Mouse (Mus musculus) heart, adult 11 months (tissue): ENCODE results near the gene Rnf212.
A peak's percentile ranks its signal among the peaks of the same experiment; 100 is the strongest.
"Not testable (repeated sequence)": the region's sequence is repeated elsewhere in the genome, so short reads cannot be mapped to it uniquely, and the experiment has no call there.

Source experiments
- DNase-seq: peaks from one replicate; pipeline ENCODE4 v3.0.0; 2022

Rnf212 gene

DNA sequence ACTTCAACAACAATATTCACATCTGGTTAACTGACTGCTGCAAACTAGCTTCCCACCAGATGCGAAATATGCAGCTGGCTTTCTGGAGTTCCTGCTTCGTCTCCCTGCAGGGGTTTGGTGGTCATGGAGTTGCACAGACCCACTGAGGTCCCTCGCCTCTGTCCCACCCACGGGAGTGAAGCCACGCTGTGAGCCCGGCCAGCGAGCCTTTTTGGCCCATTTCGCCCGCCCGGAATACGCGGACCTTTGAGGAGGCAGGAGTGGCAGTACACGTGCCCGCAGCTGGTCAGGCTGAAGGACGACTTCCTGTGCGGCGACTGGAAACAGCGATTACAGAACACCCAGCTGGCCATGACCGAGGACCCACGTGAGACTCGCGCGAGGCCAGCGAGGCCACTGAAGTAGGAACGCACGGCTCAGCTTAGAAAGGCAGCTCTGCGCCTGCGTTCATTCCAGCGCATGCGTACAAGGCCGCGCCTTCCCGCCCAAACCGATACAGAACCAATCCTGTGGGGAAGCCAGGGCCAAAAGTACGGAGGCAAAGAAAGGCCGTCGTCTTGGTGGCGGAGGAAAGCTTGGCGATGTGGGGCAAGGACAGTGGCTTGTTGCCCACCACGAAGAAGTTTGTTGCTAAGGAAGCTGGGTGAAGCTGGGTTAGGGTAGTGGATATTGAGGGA, at the start of gene Rnf212:
Rnf212 (minus strand) TSS at position 353 of the 677 bp plus-strand sequence.
- peak; percentile 54 for DNase-seq

DNA sequence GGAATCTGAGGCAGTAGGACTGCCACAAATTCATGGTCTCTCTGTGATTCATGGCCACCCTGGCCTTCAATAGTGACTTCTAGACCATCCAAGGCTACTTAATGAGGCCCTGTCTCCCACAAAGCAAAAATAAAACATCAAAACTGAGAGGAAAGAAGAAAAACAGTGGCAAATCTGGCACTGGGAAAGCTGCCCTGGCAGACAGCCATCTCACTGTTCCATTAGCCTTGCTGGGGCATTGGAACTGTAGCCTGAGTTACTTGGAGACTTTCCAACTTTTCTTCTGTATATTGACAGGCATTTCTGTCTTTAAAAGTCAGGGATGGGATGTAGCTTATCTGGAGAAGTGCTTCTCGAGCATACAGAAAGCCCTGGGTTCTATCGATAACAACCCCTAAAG, 48.5 kb upstream of the Rnf212 start:
- no peak for DNase-seq

DNA sequence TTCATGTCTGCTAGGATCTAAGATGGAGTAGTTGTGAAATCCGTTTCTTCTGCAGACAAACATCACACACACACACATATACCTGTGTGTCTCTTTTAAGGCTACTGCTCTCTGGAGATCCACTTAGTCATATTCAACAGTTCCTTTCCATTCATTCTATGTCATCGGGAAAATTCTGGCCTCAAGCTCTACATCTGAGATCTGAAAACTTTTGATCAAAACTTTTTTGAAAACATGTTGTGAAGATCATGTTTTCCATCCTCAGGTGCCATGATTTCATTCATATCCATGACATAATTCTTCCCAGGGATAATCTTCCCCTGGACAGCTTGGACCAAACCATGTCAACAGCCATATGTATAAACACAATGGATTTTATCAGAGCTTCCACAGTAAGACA, 34.0 kb upstream of the Rnf212 start, which contains the start of gene Vmn2r8:
Vmn2r8 (minus strand) TSS at position 101 of the 400 bp plus-strand sequence.
- DNase-seq, result not testable (repeated sequence)

DNA sequence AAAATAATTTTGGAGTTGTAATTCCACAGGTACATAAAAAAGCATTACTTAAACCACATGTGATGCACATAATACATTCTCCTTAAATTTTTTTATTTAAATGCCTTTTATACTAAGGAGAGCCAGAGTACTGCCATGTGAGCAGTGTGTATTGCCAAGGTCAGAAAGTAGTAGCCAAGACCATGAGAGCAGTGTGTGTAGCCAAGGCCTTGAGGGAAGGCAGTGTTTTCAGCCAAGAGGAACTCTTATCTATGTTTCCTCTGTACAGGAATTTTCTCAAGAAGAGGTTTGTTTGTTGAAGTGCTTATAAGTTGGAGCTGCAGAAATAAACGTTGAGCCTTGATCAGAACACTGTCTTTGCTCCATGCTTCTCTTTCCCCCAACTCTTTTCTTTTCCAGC, 28.9 kb upstream of the Rnf212 start:
- DNase-seq, result no peak

DNA sequence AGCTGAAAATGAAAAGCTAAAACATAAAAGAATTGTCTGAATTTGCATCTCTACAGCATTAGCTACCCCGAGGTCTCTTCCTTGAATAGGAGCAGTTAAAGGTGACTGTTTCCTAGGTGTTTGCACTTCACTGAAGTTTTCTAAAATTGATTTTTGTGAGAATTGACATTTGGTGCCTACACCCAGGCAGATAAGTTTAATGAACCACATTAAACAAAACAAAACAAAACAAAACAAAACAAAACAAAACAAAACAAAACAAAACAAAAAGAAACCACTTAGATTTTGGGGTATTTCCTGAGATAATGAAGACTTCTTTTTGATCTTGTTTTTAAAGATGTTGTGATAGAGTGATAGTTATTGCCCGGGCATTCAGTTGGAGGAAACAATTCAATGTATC, 20.5 kb upstream of the Rnf212 start, which contains the start of gene Tmed11:
Tmed11 (minus strand) TSS at position 101 of the 400 bp plus-strand sequence.
- not testable (repeated sequence) for DNase-seq

DNA sequence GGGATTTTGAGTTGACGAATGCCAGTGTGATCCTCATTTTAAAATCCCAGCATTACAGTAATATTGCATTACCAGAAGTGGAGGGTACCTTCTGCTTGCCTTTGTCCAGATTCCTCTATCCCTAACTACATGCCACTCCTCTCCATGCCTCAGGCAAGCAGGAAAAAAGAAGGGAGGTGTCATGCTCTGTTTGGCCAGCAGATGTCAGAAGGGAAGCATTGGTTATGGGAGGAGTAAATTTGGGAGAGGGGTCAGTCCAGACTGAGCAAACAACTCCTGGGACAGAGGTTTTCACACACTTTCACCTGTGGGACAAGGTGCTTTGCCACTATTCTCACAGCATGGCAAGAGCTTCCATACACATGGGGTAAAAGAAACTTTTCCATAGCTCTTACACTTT, 15.6 kb upstream of the Rnf212 start:
- DNase-seq, result not testable (repeated sequence)

DNA sequence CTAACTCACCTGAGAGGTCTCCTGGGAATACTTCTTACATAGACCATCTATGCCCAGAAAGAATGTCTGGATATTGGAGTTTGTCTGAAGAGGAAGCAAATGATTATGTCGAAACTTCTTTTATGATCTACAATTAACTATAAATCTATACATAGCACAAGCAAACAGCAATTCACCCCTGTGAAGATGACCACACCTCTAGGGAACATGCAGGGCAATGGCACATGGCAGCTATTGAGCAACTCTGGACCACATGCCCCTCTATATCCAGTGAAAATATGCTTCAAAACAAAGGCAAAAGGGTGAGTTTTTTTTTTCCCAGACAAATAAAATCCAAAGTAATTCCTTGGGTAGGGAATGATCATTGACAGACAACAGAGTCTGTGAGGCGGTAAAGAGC, 14.8 kb downstream of the Rnf212 start:
- no peak for DNase-seq

DNA sequence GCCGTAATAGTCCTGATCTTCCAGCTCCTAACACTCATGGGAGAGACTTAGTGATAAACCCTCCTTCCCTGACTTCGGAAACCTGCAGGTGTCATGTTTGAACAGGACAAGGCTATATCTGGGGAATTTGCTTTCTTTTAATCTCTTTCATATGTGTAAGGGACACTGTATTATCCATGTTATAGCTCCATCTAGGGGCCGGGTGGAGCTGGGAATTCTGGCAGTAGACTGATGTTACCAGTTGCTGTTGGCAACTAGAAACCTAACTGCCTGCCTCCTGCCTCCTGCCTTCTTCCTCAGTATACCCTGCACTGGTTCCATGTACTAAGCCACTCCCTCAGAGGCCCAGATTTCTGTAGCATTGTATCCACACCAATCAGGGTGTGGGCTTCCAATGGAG, 16.4 kb downstream of the Rnf212 start:
- peak; percentile 43 for DNase-seq

DNA sequence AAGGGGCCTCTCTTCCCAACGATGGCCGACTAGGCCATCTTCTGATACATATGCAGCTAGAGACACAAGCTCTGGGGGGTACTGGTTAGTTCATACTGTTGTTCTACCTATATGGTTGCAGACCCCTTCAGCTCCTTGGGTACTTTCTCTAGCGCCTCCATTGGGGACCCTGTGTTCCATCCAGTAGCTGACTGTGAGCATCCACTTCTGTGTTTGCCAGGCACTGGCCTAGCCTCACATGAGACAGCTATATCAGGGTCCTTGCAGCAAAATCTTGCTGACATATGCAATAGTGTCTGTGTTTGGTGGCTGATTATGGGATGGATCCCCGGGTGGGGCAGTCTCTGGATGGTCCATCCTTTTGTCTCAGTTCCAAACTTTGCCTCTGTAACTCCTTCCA, 23.5 kb downstream of the Rnf212 start:
- DNase-seq, result peak; percentile 66

DNA sequence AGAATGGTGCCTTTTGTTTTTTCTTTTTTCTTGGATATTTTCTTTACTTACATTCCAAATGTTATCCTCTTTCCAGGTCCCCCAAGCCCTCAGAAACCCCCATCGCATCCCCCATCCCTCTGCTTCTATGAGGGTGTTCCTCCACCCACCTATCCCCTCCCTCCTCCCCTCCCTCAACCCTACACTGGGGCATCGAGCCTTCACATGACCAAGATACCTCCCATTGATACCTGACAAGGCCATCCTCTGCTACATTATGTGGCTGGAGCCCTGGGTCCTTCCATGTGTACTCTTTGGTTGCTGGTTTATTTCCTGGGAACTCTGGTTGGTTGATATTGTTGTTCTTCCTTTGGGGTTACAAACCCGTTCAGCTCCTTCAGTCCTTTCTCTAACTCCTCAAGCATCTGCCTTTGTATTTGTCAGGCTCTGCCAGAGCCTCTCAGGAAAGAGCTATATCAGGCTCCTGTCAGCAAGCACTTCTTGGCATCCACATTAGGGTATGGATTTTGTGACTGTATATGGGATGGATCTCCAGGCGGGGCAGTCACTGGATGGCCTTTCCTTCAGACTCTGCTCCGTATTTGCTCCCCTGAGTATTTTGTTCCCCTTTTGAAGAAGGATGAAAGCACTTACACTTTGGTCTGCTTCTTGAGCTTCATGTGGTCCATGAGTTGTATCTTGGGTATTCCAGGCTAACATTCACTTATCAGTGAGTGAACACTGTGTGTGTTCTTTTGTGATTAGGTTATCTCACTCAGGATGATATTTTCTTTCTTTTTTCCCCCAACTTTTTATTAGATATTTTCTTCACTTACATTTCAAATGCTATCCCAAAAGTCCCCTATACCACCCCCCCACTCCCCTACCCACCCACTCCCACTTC, 24.2 kb downstream of the Rnf212 start:
- peak; percentile 28 for DNase-seq

DNA sequence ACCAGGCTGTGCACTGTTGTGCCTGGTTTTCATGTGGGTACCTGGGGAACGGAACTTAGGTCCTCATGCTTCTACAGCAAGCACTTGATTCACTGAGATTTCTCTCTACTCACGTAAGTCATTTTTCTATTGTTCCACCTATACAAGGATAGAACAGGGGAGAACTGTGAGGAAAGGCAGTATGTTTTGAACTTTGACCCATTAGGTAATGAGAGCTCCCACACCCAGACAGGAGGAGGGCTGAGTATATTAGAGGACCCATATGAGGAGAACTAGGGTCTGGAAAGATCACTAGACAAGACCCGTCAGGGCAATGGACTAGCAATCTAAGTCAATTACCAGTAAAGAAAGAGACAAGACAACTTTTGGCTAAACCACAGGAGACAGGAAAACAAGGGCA, 30.2 kb downstream of the Rnf212 start:
- peak; percentile 19 for DNase-seq

DNA sequence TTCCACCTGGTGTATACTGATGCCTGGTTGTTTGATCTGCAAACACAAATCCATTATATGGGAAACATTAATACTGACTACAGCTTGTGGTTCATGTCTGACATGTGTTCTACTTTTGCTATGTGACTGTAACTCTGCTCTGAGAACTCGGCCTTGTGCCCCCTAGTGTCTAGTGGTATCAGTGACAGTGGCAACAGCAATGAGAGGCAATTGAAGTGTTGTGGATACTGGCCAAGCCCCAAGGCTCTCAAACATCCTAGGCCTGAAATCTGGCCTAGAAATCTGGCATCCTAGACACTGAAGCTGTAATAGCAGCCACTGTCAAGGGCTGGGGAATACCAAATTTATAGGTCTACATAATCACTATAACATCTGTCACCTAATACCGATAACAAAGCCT, 30.9 kb downstream of the Rnf212 start:
- DNase-seq, result peak; percentile 68

DNA sequence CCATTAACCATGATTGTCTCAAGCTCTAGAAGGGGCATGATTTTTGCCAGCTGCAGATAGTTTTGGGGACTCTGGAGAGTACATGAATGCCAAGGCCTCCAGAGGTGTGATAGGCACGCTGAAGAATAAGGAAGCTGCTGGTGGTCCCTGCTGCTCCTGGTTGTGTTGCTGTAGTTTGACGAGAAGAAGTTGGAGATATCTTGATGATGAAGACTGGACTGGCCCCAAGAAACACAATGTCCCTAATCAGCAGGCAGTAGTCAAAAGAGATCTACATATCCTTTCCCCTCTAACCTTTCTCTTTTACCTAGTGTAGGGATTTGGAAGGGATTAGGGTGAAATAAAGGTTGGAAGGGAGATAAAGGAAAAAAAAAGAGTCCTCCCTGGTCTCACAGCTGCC, 32.2 kb downstream of the Rnf212 start:
- DNase-seq, result peak; percentile 71

DNA sequence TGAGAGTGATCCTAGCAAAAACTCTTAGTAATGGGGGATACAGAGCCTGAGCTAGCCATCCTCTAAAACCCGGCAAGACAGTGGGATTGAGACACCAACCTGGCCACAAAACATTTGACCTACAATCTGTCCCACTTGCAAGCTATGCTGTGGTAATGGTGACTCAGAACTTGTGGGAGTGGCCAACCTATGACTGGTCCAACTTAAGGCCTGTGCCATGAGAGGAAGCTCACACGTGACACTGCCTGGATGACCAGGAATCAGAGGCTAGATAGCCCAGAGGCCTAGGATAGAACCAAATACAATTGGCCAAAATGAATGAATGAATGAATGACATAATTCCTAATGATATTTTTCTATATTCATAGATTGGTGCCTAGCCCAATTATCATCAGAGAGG, 32.9 kb downstream of the Rnf212 start:
- DNase-seq, result peak; percentile 43

DNA sequence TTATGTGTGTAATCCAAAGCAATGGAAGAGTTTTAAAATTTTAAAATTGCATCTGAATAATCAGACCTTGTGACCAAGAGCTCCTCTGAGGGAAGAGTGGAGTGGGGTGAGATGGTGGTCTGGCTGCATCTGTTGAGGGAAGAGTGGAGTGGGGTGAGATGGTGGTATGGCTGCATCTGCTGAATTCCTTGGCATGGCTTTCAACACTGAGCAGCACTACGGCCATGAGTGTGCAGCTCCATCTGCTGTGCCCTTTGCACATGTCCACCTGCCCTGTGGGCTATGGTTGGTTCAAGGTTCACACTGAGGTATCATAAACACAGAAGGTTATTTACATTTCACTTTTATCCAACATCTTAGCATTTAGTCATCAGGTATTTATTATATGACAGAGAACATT, 47.4 kb downstream of the Rnf212 start:
- peak; percentile 71 for DNase-seq

DNA sequence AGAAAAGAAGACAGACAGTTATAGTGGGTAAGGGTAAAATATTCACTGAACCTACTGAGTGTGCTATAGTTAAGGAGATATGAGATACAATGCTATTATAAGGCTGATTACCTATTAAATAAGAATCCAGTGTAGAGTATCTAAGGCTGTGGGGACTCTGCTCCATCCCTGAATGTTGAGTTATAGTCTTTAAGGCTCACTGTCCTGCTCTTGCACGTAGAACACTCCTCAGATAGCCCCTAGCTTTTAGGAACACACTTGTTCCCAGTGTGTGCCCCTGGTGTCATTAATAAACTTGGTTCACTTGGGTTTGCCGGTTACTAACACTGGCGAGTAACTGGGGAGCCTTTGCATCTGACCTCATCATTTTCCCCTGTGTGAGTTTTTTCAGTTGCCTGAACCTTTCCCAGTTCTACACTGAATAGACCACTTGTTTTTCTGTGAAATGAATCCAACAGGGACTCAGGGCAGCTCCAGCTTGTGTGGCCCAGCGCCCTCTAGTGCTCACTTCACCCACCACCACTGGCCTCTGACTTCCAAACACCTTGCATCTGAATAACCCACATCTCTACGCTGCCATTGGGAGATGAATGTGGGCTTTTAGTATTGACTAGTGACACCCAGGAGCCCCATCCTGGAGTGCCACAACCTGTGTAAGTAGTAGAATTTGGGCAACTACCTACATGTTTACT, 48.1 kb downstream of the Rnf212 start:
- peak; percentile 90 for DNase-seq

DNA sequence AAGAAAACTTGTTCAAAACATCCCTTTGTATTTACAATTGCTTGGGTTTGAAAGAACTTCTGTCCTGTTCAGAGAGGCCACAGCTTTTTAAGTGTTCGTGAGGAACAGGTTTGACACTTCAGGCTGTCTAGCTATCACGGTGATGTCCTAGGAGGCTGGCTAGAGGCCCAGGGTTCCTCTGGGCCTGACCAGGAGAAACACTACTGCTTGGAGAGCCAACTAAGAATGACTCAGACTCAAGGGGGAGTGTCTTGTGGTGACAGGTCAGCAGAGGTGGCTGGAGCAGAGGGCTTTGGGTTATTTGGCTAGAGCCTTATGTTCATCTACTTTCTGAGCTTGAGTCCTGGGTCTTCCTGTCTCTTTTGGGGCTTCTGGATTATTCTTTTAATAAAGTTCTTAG, 50.8 kb downstream of the Rnf212 start:
- DNase-seq, result peak; percentile 86

DNA sequence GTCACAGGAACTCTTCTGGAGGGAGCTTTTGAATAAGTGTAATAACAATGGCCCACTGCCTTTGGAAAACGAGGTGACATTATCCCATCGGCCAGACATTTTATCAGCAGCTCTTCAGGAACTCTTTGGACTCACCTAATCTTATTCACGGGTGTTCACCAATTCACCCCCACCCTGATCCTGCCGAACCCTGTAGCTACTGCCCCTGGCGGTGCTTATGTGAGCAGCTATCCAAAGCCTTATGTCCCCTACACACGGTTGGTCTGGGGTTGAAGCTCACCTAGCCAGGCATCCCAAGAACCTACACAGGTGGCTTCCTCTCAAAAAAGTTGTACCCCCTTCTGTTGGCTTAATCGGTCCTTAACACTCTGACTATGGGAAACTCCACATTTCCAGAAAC, 55.0 kb downstream of the Rnf212 start:
- DNase-seq, result peak; percentile 79

DNA sequence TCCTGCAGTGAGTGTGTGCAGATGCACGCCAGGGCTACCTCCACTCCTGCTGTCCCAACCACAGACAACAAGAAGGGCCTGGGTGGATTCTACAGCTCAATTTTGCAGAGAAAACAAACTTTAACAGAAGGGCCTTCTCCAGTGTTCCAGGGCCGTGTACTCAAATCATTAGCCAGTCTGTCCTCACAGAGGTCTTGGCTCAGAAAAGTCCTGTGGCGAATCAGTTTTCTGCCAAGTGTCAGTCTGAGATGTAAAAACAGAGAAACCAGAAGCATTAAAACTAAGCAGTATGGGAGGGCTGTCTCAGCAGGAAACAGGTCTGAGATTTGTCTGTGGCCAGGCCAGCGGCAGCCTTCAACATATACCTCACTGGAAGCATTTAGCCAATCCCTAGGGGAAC, 56.7 kb downstream of the Rnf212 start:
- DNase-seq, result no peak

DNA sequence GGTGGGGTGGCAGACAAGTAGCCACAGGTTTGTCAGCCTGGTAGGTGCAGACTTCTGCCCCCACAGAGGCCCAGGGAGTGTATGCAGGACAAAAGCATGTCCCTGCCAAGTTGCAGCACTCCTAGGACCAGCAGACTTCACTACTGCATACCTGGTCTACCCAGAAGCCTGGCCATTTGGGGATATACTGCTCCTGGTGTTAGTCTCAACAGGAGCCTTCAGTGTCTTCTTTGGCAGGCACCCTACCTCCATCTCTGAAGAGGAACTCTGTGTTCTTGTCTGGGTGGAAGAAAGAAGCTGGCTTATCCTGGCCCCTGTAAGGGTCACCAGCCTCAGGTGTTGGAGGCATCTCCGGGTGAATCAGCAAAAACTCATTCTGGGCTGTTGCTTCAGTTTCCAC, 58.8 kb downstream of the Rnf212 start:
- DNase-seq, result peak; percentile 65

DNA sequence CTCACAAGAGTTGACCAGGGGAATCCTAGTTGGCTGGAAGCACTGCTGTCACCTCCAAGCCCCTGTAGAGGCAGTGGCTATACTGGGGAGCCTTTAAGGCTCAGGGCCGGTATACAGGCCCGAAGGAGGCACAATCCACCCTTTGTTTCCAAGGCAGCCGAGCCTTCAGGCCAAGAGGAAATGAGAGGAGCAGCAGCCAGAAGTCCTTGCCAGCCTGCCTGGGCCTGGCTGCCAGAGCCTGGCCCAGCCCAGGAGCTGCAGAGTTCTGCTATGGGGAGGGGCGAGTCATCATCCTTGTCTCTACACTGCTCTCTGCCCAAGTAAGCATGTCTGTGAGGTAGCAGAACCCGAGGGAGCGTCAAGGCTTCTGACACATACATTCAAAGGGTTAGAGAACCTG, 60.6 kb downstream of the Rnf212 start:
- DNase-seq, result peak; percentile 91

DNA sequence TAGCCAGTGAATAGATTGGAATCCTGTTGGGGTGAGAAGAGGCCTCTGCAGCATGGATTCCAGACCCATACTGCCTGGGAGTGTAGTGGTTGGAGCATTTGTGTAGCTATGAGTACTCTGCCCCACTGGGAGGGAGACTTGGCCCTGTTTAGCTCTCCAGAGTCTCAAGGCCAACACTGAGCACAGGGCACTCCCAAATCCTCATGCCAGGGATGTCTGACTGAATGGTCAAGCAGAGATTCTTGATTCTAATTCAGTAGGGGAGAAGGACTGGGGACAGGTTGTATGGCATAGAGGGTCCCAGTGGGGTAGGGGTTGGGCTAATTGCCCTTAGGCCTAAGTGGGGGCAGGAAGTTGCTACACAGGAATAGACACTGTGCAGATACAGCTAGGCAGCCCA, 61.1 kb downstream of the Rnf212 start:
- peak; percentile 88 for DNase-seq

DNA sequence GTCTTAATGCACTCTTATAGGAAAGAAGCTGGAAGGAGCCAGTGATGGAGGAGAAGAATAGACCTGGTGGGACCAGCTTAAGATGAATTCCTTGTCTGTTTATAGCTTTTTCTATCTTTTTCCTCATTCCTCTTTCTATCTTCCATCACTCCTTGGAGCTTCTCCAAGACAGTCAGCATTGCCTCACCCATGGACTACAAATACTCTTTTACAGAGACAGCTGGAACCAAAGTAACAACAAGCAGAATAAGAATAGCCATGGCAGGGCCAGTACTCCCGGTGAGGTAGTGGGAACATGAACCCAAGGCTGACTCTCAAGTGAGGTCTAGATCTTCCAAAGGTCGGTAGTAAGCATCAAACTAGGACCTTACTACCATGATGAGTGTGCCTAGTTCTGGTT, 61.7 kb downstream of the Rnf212 start:
- DNase-seq, result no peak

DNA sequence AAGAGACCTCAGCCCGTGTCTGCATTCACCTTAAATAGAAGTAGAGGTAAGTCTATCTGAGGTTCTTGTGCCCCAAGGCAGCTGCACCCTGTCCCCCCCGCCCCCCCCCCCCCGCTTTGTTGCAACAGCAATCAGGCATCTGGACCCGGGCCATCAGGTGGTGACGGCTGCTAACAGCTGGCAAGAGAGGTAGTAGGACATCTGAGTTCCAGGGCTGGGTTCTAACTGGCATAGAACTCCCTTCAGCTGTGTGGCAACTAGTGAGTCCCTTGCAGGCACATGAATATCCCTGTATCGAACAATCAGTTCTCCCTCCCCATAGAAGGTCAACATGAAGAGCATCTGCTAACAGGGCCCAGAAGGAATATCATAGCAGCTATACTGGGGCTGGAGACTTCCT, 62.8 kb downstream of the Rnf212 start:
- no peak for DNase-seq
